Mouse (Mus musculus) embryonic facial prominence, embryonic 14.5 days (tissue): Measurements from ENCODE around the gene Nicn1. TPM values are rescaled to one million over a fixed set of nuclear protein-coding genes. Genes with fewer than 3 reads are reported as not detected.

Source experiments
- ATAC-seq: fragments of 200-750 bp; cut with Nextera tagmentation; 2 replicates; pipeline ENCODE4 v1.8.0; 2017; ENCODE audit warnings: low read depth, moderate number of reproducible peaks, moderate TSS enrichment
- DNase-seq: peaks from one replicate; pipeline ENCODE4 v3.0.0-alpha.2; 2015; ENCODE audit warnings: low spot score
- H3K27ac ChIP-seq: fragments of 300-500 bp; sonication (generic); replicated peaks from 2 replicates; pipeline ENCODE4 v1.5.1; 2014; ENCODE audit warnings: low read depth, mild to moderate bottlenecking, low read length, moderate library complexity
- H3K27me3 ChIP-seq: fragments of 300-500 bp; sonication (generic); replicated peaks from 2 replicates; pipeline ENCODE4 v1.6.1; 2014; ENCODE audit warnings: low read length; ENCODE audit not compliant: control insufficient read depth, insufficient read depth
- H3K36me3 ChIP-seq: fragments of 300-500 bp; sonication (generic); 2 replicates; pipeline ENCODE4 v1.6.1; 2014; ENCODE audit warnings: low read length, mixed read lengths; ENCODE audit not compliant: control insufficient read depth, insufficient read depth
- H3K4me1 ChIP-seq: fragments of 300-500 bp; sonication (generic); 2 replicates; pipeline ENCODE4 v1.6.1; 2014; ENCODE audit warnings: antibody characterized with exemption, low read length; ENCODE audit not compliant: control insufficient read depth, insufficient read depth
- H3K4me2 ChIP-seq: fragments of 300-500 bp; sonication (generic); 2 replicates; pipeline ENCODE4 v1.6.1; 2014; ENCODE audit warnings: low read depth, mild to moderate bottlenecking, low read length, moderate library complexity, mixed read lengths
- H3K4me3 ChIP-seq: fragments of 300-500 bp; sonication (generic); 2 replicates; pipeline ENCODE4 v1.5.1; 2014; ENCODE audit warnings: low read depth, mild to moderate bottlenecking, low read length
- H3K9ac ChIP-seq: fragments of 300-500 bp; sonication (generic); 2 replicates; pipeline ENCODE4 v1.6.1; 2014; ENCODE audit warnings: low read depth, mild to moderate bottlenecking, low read length, moderate library complexity, mixed read lengths
- H3K9me3 ChIP-seq: fragments of 300-500 bp; sonication (generic); 2 replicates; pipeline ENCODE4 v1.6.1; 2016; ENCODE audit warnings: low read length; ENCODE audit not compliant: control insufficient read depth
- WGBS: fragments of 180-500 bp; shearing (Covaris S2); extraction: QIAGEN DNeasy Blood & Tissue Kit; methylation state at CpG from one replicate; pipeline ENCODE4 v1.1.7; 2014; 5-methylcytosine and 5-hydroxymethylcytosine counted together
- polyA plus RNA-seq: library from polyadenylated mRNA; unstranded; fragments of >200 nt; fragmentation: Nextera tagmentation; extraction: Ambion mirVana; gene quantifications from 2 replicates; pipeline ENCODE4 v1.2.1, GENCODE M21; 2014

Gene Nicn1
- polyA plus RNA-seq, 1 experiment from 2014 or later, result 38.9 TPM

DNA sequence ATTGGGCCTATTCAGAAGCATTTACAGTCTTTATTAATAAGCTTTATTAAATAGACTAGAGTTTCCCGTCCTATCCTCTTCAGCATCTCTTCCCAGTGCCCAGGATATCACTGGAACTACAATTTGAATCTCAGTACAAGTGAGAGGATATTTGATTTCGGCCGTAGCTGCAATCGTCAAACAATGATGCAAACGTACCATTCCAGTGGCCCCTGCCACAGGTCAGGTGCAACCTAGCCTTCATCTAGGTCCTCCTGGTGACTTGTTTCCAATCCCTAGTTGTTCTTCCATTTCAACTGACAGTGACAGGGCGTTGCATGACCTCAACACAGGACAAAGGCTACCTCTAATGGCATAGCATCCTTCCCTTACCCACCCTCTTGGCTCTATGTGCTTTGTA, 544 bp downstream of the Nicn1 start:
- H3K27ac ChIP-seq, result no peak overlapping the region; the same call in 1 of the 2 replicates
- peak overlapping the region; percentile 77 for H3K4me2 ChIP-seq
- WGBS, result 47% methylated on average over 6 of the region's 6 CpGs
- ATAC-seq (no peak), DNase-seq (no peak)
- H3K9me3 ChIP-seq, result no peaks in the 10 kb centered on the region
- H3K4me1 ChIP-seq, result peaks cover 7% of the 10 kb centered on the region
- H3K4me3 ChIP-seq, result peak overlapping the region; percentile 67
- peaks cover 13% of the 10 kb centered on the region; the same call in 1 of the 2 replicates for H3K36me3 ChIP-seq
- peak overlapping the region; percentile 66 for H3K9ac ChIP-seq
- no peaks in the 10 kb centered on the region for H3K27me3 ChIP-seq

DNA sequence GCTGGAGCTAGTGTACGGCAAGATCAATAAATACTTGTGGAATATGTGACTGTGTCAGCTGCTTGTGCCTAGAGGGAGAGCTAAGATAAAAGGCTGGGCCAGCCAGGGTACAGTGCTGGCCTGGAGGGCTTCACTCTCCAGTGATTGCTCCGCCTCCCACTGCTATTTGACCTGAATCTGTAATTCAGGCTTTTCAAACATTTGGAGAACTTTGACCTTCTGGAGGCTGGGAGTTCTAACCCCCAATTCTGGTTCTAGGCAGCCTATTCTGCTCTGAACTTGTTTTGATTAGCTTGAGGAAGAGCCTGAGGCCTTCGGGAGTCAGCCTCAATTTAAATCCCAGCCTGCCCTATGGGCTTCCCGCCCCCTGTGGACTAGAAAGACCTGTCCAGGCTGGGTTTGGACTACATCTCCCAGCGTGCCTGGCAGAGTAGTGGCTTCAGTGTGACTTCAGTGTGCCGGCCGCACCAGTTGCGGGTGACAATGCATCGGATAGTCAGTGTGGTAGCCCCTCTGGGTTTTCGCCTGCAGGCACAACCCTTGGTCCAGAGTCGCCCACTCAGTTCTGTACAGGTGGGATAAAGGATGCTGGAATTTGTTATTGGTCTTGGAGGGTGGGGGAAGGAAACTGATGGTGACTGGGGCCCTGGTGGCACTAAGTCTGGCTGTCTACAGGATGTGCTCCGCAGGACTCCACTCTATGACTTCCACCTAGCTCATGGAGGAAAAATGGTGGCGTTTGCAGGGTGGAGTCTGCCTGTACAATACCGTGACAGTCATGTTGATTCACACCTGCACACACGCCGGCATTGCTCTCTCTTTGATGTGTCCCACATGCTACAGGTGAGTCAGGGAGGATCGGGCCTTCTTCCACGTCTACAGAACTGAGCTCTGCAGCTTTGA, 6.5 kb downstream of the Nicn1 start, which contains the start of gene Amt:
Gene Amt (plus strand): TSS at position 401 of the 903 bp plus-strand sequence.
- 20% methylated on average over 18 of the region's 18 CpGs for WGBS
- no peak within 1 kb of the TSS; the same call in 1 of the 2 replicates for H3K27ac ChIP-seq

DNA sequence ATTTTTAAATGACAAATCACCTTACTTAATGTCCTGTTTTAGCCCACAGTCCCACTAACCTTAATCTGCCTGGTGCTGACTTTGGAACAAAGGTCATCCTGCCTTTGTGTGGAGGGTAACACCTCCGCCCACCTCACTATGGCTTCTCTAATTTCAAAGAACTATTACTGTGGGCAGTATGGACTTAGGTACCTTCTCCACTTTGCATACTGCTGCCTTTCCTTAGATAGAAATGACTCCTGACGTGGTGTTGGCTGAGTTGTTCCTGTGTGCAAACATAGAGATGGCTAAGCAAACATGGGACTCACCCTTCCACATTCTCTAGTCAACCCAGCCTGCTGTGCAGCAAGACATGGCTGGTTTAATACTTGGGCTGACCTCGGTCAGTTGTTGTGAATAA, 11.6 kb downstream of the Nicn1 start:
- Histone ChIP-seq H3K27ac (no peak overlapping the region), H3K9me3 (no peaks in the 10 kb centered on the region), H3K4me3 (no peak overlapping the region), H3K4me2 (no peak overlapping the region), H3K27me3 (no peaks in the 10 kb centered on the region), H3K36me3 (peaks cover 25% of the 10 kb centered on the region), H3K9ac (no peak overlapping the region), H3K4me1 (peaks cover 5% of the 10 kb centered on the region)
- 88% methylated on average over 3 of the region's 3 CpGs for WGBS
- ATAC-seq (no peak), DNase-seq (no peak)

More for the DNA sequence above, 6.5 kb downstream of the Nicn1 start, which contains the start of gene Amt:
- DNase-seq (peak; percentile 70), ATAC-seq (peak; percentile 84)
- H3K27me3 ChIP-seq, result no peaks in the 10 kb centered on the region
- H3K4me2 ChIP-seq, result peak within 1 kb of the TSS; percentile 33; the same call in 1 of the 2 replicates
- H3K4me1 ChIP-seq, result no peaks in the 10 kb centered on the region
- H3K9ac ChIP-seq, result no peak within 1 kb of the TSS
- H3K36me3 ChIP-seq, result peaks cover 23% of the 10 kb centered on the region; the same call in 1 of the 2 replicates
- no peaks in the 10 kb centered on the region for H3K9me3 ChIP-seq
- peak within 1 kb of the TSS; percentile 19 for H3K4me3 ChIP-seq

DNA sequence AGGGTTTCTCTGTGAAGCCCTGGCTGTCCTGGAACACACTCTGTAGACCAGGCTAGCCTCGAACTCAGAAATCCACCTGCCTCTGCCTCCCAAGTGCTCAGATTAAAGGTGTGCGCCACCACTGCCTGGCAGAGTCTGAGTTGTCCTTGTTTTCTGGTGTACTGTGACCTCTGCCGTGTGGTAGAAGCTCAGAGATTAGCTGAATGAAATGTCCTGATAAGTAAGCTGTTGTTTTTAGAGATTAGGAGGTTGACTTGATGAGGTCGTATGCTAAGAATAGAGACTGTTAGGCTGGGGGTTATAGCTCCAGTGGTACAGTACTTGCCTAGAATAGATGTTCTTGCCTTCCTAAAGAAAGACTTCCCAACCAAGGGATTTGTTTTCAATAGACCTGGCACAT, 14.5 kb downstream of the Nicn1 start:
- H3K9ac ChIP-seq, result peak overlapping the region; percentile 90

DNA sequence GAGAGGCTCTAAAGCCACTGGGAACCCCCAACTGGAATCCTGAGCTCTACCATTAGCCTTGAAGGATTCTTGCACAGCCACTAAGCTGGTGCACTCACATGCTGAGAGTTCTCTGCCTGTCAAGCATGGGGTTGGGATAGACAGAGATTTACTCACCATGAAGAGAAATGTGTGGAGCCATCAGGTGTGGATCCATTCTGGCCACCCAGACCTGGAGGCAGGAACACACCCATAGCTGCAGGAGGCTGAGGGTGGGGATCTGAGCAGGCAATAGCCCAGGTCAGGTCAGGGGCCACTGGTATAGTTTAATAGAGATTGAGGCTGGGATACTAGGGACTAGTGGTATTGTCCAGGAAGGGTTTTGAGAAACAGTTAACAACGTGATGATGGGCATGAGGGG, 14.9 kb downstream of the Nicn1 start:
- Histone ChIP-seq H3K9me3 (no peaks in the 10 kb centered on the region), H3K36me3 (peaks cover 18% of the 10 kb centered on the region), H3K27ac (peak overlapping the region; percentile 100; the same call in 1 of the 2 replicates), H3K4me3 (peak overlapping the region; percentile 95), H3K27me3 (no peaks in the 10 kb centered on the region), H3K4me2 (peak overlapping the region; percentile 86), H3K4me1 (peaks cover 27% of the 10 kb centered on the region), H3K9ac (peak overlapping the region; percentile 90)
- no peak for ATAC-seq
- 0% methylated on average over 1 of the region's 1 CpGs for WGBS
- DNase-seq, result no peak

More for the DNA sequence above, 14.5 kb downstream of the Nicn1 start:
- no peak overlapping the region for H3K27ac ChIP-seq
- H3K4me3 ChIP-seq, result peak overlapping the region; percentile 95
- no peaks in the 10 kb centered on the region for H3K9me3 ChIP-seq
- H3K36me3 ChIP-seq, result peaks cover 19% of the 10 kb centered on the region
- H3K27me3 ChIP-seq, result no peaks in the 10 kb centered on the region
- peak overlapping the region; percentile 86 for H3K4me2 ChIP-seq
- ATAC-seq (no peak), DNase-seq (no peak)
- WGBS, result 88% methylated on average over 4 of the region's 4 CpGs
- peaks cover 27% of the 10 kb centered on the region for H3K4me1 ChIP-seq

DNA sequence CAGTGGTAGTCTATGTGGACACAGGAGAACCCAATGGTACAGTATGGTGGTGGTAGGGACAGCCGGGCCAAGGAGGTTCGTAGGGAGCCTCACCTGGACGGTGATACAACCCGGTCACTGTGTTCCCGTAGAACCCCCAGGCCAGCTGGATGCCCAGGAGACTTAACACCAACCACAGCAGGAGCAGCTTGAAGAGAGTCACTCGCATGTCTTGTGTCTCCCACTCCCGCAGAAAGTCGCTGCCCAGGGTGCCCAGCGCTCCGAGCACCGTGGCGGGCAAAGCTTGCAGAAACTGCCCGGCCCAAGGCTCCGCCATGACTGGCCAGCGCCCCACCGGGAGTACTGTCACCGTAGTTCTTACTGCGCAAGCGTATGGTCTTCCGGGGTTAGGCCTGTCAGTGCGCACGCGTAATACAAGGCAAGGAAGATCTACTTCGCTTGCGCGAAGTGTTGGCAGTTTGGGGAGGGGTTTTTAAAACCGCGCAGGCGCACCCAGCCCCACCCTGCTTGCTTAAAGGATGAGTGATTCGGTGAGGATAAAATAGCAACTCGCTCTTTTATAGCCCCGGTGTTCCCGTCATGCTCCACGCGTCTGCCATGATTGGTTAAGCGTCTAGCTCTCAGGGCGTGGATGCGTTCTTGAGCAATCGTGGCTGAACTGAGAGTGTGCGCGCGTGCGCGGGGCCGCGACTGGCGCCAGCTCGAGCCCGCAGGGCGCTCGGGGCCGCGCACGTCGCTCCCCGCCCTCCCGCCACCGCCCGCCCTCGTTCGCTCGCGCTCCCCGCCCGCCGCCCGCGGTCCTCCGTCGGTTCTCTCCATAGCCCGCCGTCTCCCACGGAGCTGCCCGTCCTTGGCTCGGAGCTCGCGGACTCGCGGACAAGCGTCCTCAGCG, 15.6 kb downstream of the Nicn1 start, which contains the start of the genes Rhoa and Tcta:
Gene Rhoa (plus strand): TSS at position 501 of the 892 bp plus-strand sequence.
Gene Tcta (minus strand): TSS at position 532 of the 892 bp plus-strand sequence.
- ATAC-seq (peak; percentile 98), DNase-seq (peak; percentile 100)
- WGBS, result under 1% methylated on average over 39 of the region's 81 CpGs
- H3K27me3 ChIP-seq, result no peaks in the 10 kb centered on the region
- peaks cover 18% of the 10 kb centered on the region for H3K36me3 ChIP-seq
- peak within 1 kb of the TSS; percentile 86 for H3K4me2 ChIP-seq
- H3K9me3 ChIP-seq, result no peaks in the 10 kb centered on the region
- H3K4me1 ChIP-seq, result peaks cover 32% of the 10 kb centered on the region
- H3K27ac ChIP-seq, result peak within 1 kb of the TSS; percentile 100
- peak within 1 kb of the TSS; percentile 95 for H3K4me3 ChIP-seq
- H3K9ac ChIP-seq, result peak within 1 kb of the TSS; percentile 99

DNA sequence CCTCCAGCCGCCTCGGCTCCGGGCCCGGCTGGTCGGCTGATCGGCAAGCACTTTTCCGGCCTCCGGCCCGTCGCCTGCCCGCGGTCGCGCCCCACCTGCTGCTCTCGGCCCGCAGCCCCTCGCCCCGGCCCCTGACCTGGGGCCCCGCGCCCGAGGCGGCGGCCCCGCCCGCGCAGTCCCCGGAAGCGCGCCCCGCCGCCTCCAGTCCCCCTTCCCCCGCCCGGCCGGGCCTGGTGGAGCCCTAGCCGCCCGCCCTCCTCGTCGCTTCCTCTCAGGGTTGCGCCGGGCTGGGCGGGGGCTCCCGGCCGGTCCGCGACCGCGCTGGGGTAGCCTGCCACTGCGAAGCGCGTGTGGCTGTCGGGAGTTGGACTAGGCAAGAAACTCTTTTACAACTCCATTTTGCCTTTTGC, 16.3 kb downstream of the Nicn1 start:
- whole genome bisulfite sequencing, result under 1% methylated on average over 23 of the region's 51 CpGs
- peak overlapping the region; percentile 99 for H3K9ac ChIP-seq
- DNase-seq, result peak; percentile 91

More for the DNA sequence above, 16.3 kb downstream of the Nicn1 start:
- Histone ChIP-seq H3K27ac (peak overlapping the region; percentile 100), H3K9me3 (no peaks in the 10 kb centered on the region), H3K27me3 (no peaks in the 10 kb centered on the region), H3K4me2 (peak overlapping the region; percentile 86), H3K4me3 (peak overlapping the region; percentile 95), H3K36me3 (peaks cover 15% of the 10 kb centered on the region), H3K4me1 (peaks cover 32% of the 10 kb centered on the region)
- peak; percentile 79 for ATAC-seq
